In the genomic region with DNA sequence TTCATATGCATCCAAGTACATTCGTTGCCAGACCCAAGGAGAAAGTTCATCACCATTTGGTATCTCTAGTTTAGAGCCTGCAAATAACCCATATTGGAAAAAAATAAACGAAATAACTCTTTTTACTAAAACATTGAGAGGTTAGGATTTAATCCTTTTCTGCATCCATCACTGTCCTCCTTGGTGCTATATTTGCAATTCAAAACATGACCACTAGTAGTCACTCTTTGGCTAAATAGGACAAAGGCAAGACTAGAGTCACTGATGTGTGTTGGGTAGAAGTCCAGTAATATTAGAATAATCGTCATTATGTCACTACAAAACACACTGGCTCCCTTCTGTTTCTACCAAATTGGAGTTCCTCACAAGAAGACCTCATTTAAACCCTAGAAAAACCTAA, we compare ENCODE assay signal across 24 mouse cellular contexts.
DNase-seq lines count a peak whose midpoint lies in the region; ATAC-seq and TF ChIP-seq lines count a peak whose summit lies in the region.
"Had no signal": no experiment of that assay in that cellular context is flagged by ENCODE, and none has a peak within 500 bp of the region (broad histone marks: within the 10 kb centered on the region; RNA-seq: fewer than 3 reads in every experiment).

No protein-coding gene starts in this region.

- dilution Hi-C loops in CH12.LX (cut with MboI; ENCODE audit: extremely low pct_ligation_motif_present, extremely low pct_unique_long_range_greater_than_20kb, low sequenced_read_pairs) = no loop called here

- peak; percentile 7 for TF ChIP-seq RAD21 in CH12.LX (IDR thresholded peaks at IDR 0.05; ENCODE audit: low read depth, low read length)

- no peak overlapping the region for H3K4me2 ChIP-seq in liver, embryonic 12.5 days
- no peak overlapping the region for H3K4me2 ChIP-seq in CH12.LX (ENCODE audit: insufficient read depth, low read depth, poor library complexity, severe bottlenecking)
- H3K4me2 ChIP-seq: heart, embryonic 15.5 days; hindbrain, embryonic 13.5 days; kidney, embryonic 15.5 days; liver, embryonic 11.5 days; midbrain, embryonic 12.5 days; neural tube, embryonic 12.5 days had no signal

- no peak for TF ChIP-seq POLR2A in liver, adult 2 months (IDR thresholded peaks at IDR 0.05; ENCODE audit: extremely low read depth, insufficient read depth, low read length)
- no peak for TF ChIP-seq POLR2A in CH12.LX (IDR thresholded peaks at IDR 0.05; ENCODE audit: low read depth, low read length)

- no peaks in the 10 kb centered on the region for H3K36me3 ChIP-seq in liver, adult 2 months (ENCODE audit: control insufficient read depth, insufficient read depth, low read length)
- no peaks in the 10 kb centered on the region for H3K36me3 ChIP-seq in liver, embryonic 12.5 days
- H3K36me3 ChIP-seq in CH12.LX (replicated peaks in 1 of 2; ENCODE audit: control insufficient read depth in 1 of 2, insufficient read depth in 1 of 2, low read length in 1 of 2) = no peaks in the 10 kb centered on the region
- H3K36me3 ChIP-seq: embryonic facial prominence, embryonic 10.5 days; heart, embryonic 15.5 days; hindbrain, embryonic 13.5 days; kidney, embryonic 15.5 days; midbrain, embryonic 12.5 days; neural tube, embryonic 12.5 days had no signal

- no peak for ATAC-seq in liver, embryonic 12.5 days
- ATAC-seq: intestine, embryonic 16.5 days had no signal

- H3K9me3 ChIP-seq in liver, embryonic 12.5 days (replicated peaks) = no peaks in the 10 kb centered on the region
- peaks cover 3% of the 10 kb centered on the region for H3K9me3 ChIP-seq in CH12.LX (replicated peaks; ENCODE audit: low read length)
- H3K9me3 ChIP-seq: embryonic facial prominence, embryonic 10.5 days; heart, embryonic 15.5 days; hindbrain, embryonic 13.5 days; kidney, embryonic 15.5 days; midbrain, embryonic 12.5 days; neural tube, embryonic 12.5 days had no signal

- H3K4me1 ChIP-seq in liver, adult 2 months (ENCODE audit: control insufficient read depth, insufficient read depth, low read length) = peaks cover 8% of the 10 kb centered on the region
- H3K4me1 ChIP-seq in liver, embryonic 12.5 days = no peaks in the 10 kb centered on the region
- no peaks in the 10 kb centered on the region for H3K4me1 ChIP-seq in CH12.LX (ENCODE audit: control insufficient read depth in 1 of 2, insufficient read depth in 2 of 2)

- no peaks in the 10 kb centered on the region for H3K79me2 ChIP-seq in liver, adult 2 months (ENCODE audit: control insufficient read depth, insufficient read depth, low read length)
- H3K79me2 ChIP-seq in CH12.LX (replicated peaks; ENCODE audit: control insufficient read depth, extremely low read depth, insufficient read depth, poor library complexity, severe bottlenecking) = no peaks in the 10 kb centered on the region; the same call in 1 of the 2 replicates

- DNase-seq in liver, adult 2 months (ENCODE audit: extremely low read depth, low read depth, low spot score) = no peak
- DNase-seq in 3T3-L1 (ENCODE audit: low read depth, low spot score) (peak; percentile 51), CH12.LX (ENCODE audit: extremely low read depth) (peak; percentile 12), ZHBTc4 (ENCODE audit: low read depth, low spot score) (peak; percentile 38)
- DNase-seq in neural tube, embryonic 10.5 days (ENCODE audit: extremely low spot score, low spot score) = no peak
- DNase-seq in kidney, postnatal 14 days = no peak
- DNase-seq: adrenal gland, adult 2 months; cerebellum, adult 11-12 months; cerebellum, postnatal 10 days; gastrocnemius, postnatal 36 days; heart, postnatal 36 days; lung, postnatal 10 days; retina, postnatal 1 day; right cerebral cortex, postnatal 25 days; spleen, adult 18-20 months had no signal

- no peak overlapping the region for H3K9ac ChIP-seq in liver, adult 2 months (ENCODE audit: low read depth, low read length)
- no peak overlapping the region for H3K9ac ChIP-seq in liver, embryonic 12.5 days
- H3K9ac ChIP-seq in CH12.LX (ENCODE audit: insufficient read depth, low read depth) = no peak overlapping the region
- H3K9ac ChIP-seq: heart, embryonic 15.5 days; hindbrain, embryonic 13.5 days; kidney, embryonic 15.5 days; midbrain, embryonic 12.5 days; neural tube, embryonic 12.5 days had no signal

- H3K4me3 ChIP-seq in liver, adult 2 months (ENCODE audit: insufficient read depth, low read depth, low read length) = no peak overlapping the region
- no peak overlapping the region for H3K4me3 ChIP-seq in liver, embryonic 12.5 days
- H3K4me3 ChIP-seq in CH12.LX (replicated peaks in 1 of 3; ENCODE audit: low read depth in 2 of 3, low read length in 2 of 3, poor library complexity in 1 of 3) = no peak overlapping the region
- H3K4me3 ChIP-seq: embryonic facial prominence, embryonic 10.5 days; heart, embryonic 15.5 days; hindbrain, embryonic 13.5 days; kidney, embryonic 15.5 days; midbrain, embryonic 12.5 days; neural tube, embryonic 12.5 days had no signal

- in situ Hi-C loops in CH12.LX (cut with MboI; ENCODE audit: low pct_ligation_motif_present, low pct_unique_long_range_greater_than_20kb, low sequenced_read_pairs) = no loop called here

- peak; percentile 23; the same call in 1 of the 2 replicates for TF ChIP-seq CTCF in liver, adult 2 months (IDR thresholded peaks at IDR 0.05; ENCODE audit: low read depth, low read length)
- peak; percentile 16 to 20; a peak in 2 of 4 replicates for TF ChIP-seq CTCF in CH12.LX (conservative IDR thresholded peaks at IDR 0.05 in 1 of 2, IDR thresholded peaks at IDR 0.05 in 1 of 2; ENCODE audit: low read depth in 2 of 2, low read length in 2 of 2)

- no peak overlapping the region for H3K27ac ChIP-seq in liver, adult 2 months (replicated peaks; ENCODE audit: insufficient read depth, low read depth, low read length)
- H3K27ac ChIP-seq in liver, embryonic 12.5 days = no peak overlapping the region
- H3K27ac ChIP-seq in CH12.LX (ENCODE audit: insufficient read depth, low read depth) = no peak overlapping the region
- H3K27ac ChIP-seq: heart, embryonic 15.5 days; hindbrain, embryonic 13.5 days; kidney, embryonic 15.5 days; midbrain, embryonic 12.5 days; neural tube, embryonic 12.5 days had no signal

- WGBS in liver, adult 2 months = 85% methylated on average over 3 of the region's 3 CpGs
- 48% methylated on average over 3 of the region's 3 CpGs for WGBS in liver, embryonic 12.5 days (ENCODE audit: insufficient replicate concordance)

- no peaks in the 10 kb centered on the region for H3K27me3 ChIP-seq in liver, adult 2 months (ENCODE audit: control insufficient read depth, insufficient read depth, low read length)
- H3K27me3 ChIP-seq in liver, embryonic 12.5 days (replicated peaks) = no peaks in the 10 kb centered on the region
- H3K27me3 ChIP-seq in CH12.LX (replicated peaks) = no peaks in the 10 kb centered on the region
- H3K27me3 ChIP-seq: heart, embryonic 15.5 days; hindbrain, embryonic 13.5 days; kidney, embryonic 15.5 days; neural tube, embryonic 12.5 days had no signal

- TF ChIP-seq EP300 in CH12.LX (IDR thresholded peaks at IDR 0.05; ENCODE audit: low read length) = no peak

TF ChIP-seq in CH12.LX, 34 proteins besides CTCF, POLR2A, EP300 and RAD21:
- TF ChIP-seq POLR2AphosphoS2 (IDR thresholded peaks at IDR 0.05; ENCODE audit: low read depth, low read length) = no peak
- no peak for TF ChIP-seq USF2 (conservative IDR thresholded peaks at IDR 0.05; ENCODE audit: low read depth, low read length)
- no peak for TF ChIP-seq TBP (conservative IDR thresholded peaks at IDR 0.05; ENCODE audit: low read depth, low read length)
- no peak for TF ChIP-seq UBTF (IDR thresholded peaks at IDR 0.05; ENCODE audit: low read depth, low read length)
- TF ChIP-seq SMC3 (IDR thresholded peaks at IDR 0.05; ENCODE audit: low read depth, low read length) = no peak
- no peak for TF ChIP-seq E2F4 (IDR thresholded peaks at IDR 0.05; ENCODE audit: insufficient replicate concordance, low read depth, low read length)
- no peak for TF ChIP-seq GABPA (IDR thresholded peaks at IDR 0.05; ENCODE audit: insufficient replicate concordance, low read depth, low read length)
- no peak for TF ChIP-seq USF1 (IDR thresholded peaks at IDR 0.05; ENCODE audit: low read depth, low read length)
- no peak for TF ChIP-seq BHLHE40 (IDR thresholded peaks at IDR 0.05; ENCODE audit: low read depth, low read length)
- TF ChIP-seq JUN (IDR thresholded peaks at IDR 0.05; ENCODE audit: insufficient read depth, low read depth, low read length) = no peak
- no peak for TF ChIP-seq MAFK (IDR thresholded peaks at IDR 0.05; ENCODE audit: insufficient replicate concordance, low read length)
- no peak for TF ChIP-seq NELFE (IDR thresholded peaks at IDR 0.05; ENCODE audit: low read depth, low read length)
- TF ChIP-seq ZKSCAN1 (IDR thresholded peaks at IDR 0.05; ENCODE audit: borderline replicate concordance, low read depth, low read length) = no peak
- no peak for TF ChIP-seq CHD1 (IDR thresholded peaks at IDR 0.05; ENCODE audit: low read depth, low read length)
- TF ChIP-seq ELF1 (IDR thresholded peaks at IDR 0.05; ENCODE audit: low read depth, low read length) = no peak
- no peak for TF ChIP-seq CHD2 (IDR thresholded peaks at IDR 0.05; ENCODE audit: low read length)
- TF ChIP-seq HCFC1 (IDR thresholded peaks at IDR 0.05; ENCODE audit: low read depth, low read length) = no peak
- no peak for TF ChIP-seq MXI1 (IDR thresholded peaks at IDR 0.05; ENCODE audit: low read depth, low read length)
- TF ChIP-seq NRF1 (IDR thresholded peaks at IDR 0.05; ENCODE audit: low read depth, low read length) = no peak
- TF ChIP-seq MEF2A (IDR thresholded peaks at IDR 0.05; ENCODE audit: borderline replicate concordance, low read depth, low read length) = no peak

Comparison
In these comparisons a context has a peak if more than half of its experiments do, and no peak if none do; other contexts are left out.
1. DNase-seq: peak in 3T3-L1 (single experiment), CH12.LX (single experiment) and ZHBTc4 (single experiment); none in liver, adult 2 months (single experiment), neural tube, embryonic 10.5 days (single experiment) and kidney, postnatal 14 days (single experiment).